Mouse (Mus musculus) liver, embryonic 14.5 days (tissue): Measurements from ENCODE around the gene Etd. TPM values are rescaled to one million over a fixed set of nuclear protein-coding genes. Genes with fewer than 3 reads are reported as not detected.
"Not testable (repeated sequence)": the region's sequence is repeated elsewhere in the genome, so short reads cannot be mapped to it uniquely, and the experiment has no call there.

Experiments used
- ATAC-seq: fragments of 200-750 bp; cut with Nextera tagmentation; 2 replicates; pipeline ENCODE4 v1.8.0; 2017; ENCODE audit warnings: moderate number of reproducible peaks, mild to moderate bottlenecking, moderate library complexity; ENCODE audit not compliant: insufficient read depth
- DNase-seq, 3 experiments: peaks; one replicate each; pipeline ENCODE4 v3.0.0-alpha.2; 2012 to 2013; ENCODE audit warnings: low read depth in 3 of 3, low spot score in 3 of 3
- H3K27ac ChIP-seq: fragments of 300-500 bp; sonication (generic); 2 replicates; pipeline ENCODE4 v1.5.1; 2014; ENCODE audit warnings: moderate library complexity, mild to moderate bottlenecking, control low read depth, inconsistent platforms
- H3K27me3 ChIP-seq: fragments of 300-500 bp; sonication (generic); 2 replicates; pipeline ENCODE4 v1.6.1; 2014; ENCODE audit warnings: mild to moderate bottlenecking, low read length, moderate library complexity; ENCODE audit not compliant: control insufficient read depth, insufficient read depth
- H3K36me3 ChIP-seq: fragments of 300-500 bp; sonication (generic); replicated peaks from 2 replicates; pipeline ENCODE4 v1.6.1; 2014; ENCODE audit warnings: low read depth; ENCODE audit not compliant: control insufficient read depth, insufficient read depth
- H3K4me1 ChIP-seq, 2 experiments: fragments of 200-500 bp in 1 of 2; fragments of 300-500 bp in 1 of 2; sonication (generic) in 1 of 2; replicated peaks; 2 replicates each; pipeline ENCODE4 v1.6.1; 2012 to 2014; ENCODE audit warnings: antibody characterized with exemption in 1 of 2, inconsistent platforms in 1 of 2, low read length in 1 of 2; ENCODE audit not compliant: control insufficient read depth in 2 of 2, insufficient read depth in 2 of 2
- H3K4me2 ChIP-seq: fragments of 300-500 bp; sonication (generic); 2 replicates; pipeline ENCODE4 v1.6.1; 2014; ENCODE audit warnings: low read depth, mild to moderate bottlenecking, control low read depth, moderate library complexity
- H3K4me3 ChIP-seq, 2 experiments: fragments of 200-500 bp in 1 of 2; fragments of 300-500 bp in 1 of 2; sonication (generic) in 1 of 2; 2 replicates each; pipeline ENCODE4 v1.5.1; 2012 to 2014; ENCODE audit warnings: low read depth in 2 of 2, low read length in 2 of 2, mild to moderate bottlenecking in 2 of 2, control low read depth in 1 of 2, inconsistent platforms in 1 of 2, moderate library complexity in 1 of 2; ENCODE audit not compliant: insufficient read depth in 1 of 2
- H3K9ac ChIP-seq: fragments of 300-500 bp; sonication (generic); replicated peaks from 2 replicates; pipeline ENCODE4 v1.6.1; 2014; ENCODE audit warnings: mild to moderate bottlenecking, control low read depth, moderate library complexity
- H3K9me3 ChIP-seq: fragments of 300-500 bp; sonication (generic); 2 replicates; pipeline ENCODE4 v1.6.1; 2016; ENCODE audit warnings: low read length, mixed read lengths; ENCODE audit not compliant: control insufficient read depth
- CTCF ChIP-seq: IDR thresholded peaks from 2 replicates; pipeline ENCODE4 v1.5.1; 2016; ENCODE audit warnings: antibody characterized with exemption, low read depth, control low read depth
- EP300 ChIP-seq: IDR thresholded peaks from 2 replicates; pipeline ENCODE4 v1.6.1; 2016; ENCODE audit warnings: antibody characterized with exemption, low read depth
- WGBS: fragments of 180-500 bp; shearing (Covaris S2); extraction: QIAGEN DNeasy Blood & Tissue Kit; methylation state at CpG from one replicate; pipeline ENCODE4 v1.1.7; 2014; ENCODE audit not compliant: insufficient replicate concordance; 5-methylcytosine and 5-hydroxymethylcytosine counted together
- polyA plus RNA-seq, 2 experiments: library from polyadenylated mRNA; depleted of rRNA in 1 of 2; stranded (reverse) in 1 of 2; unstranded in 1 of 2; fragments of >200 nt; fragmentation: Nextera tagmentation in 1 of 2; extraction: Ambion mirVana in 1 of 2; gene quantifications; 2 replicates each; pipeline versions ENCODE4 v1.2.1 to v1.2.3; 2012 to 2014

Etd gene
- polyA plus RNA-seq (2012; rRNA removed) (not detected in 2 replicates), polyA plus RNA-seq (2014; fragmentation: Nextera tagmentation; extraction: Ambion mirVana) (not detected in 2 replicates)

- no peaks in the 10 kb centered on the region for H3K27me3 ChIP-seq
- no peak within 1 kb of the TSS for H3K4me2 ChIP-seq
- ATAC-seq (no peak), DNase-seq (no peak)
- WGBS: 63% methylated on average over 3 of the region's 3 CpGs
- no peaks in the 10 kb centered on the region for H3K36me3 ChIP-seq
- no peak within 1 kb of the TSS for H3K27ac ChIP-seq
- no peak within 1 kb of the TSS for H3K9ac ChIP-seq
- H3K9me3 ChIP-seq: no peaks in the 10 kb centered on the region
- H3K4me1 ChIP-seq: no peaks in the 10 kb centered on the region
- H3K4me3 ChIP-seq: no peak within 1 kb of the TSS
- no peak for TF ChIP-seq EP300
- no peak for TF ChIP-seq CTCF
Measured at GRCm38 (mm10) chrX:53434618-53435017, at the start of gene Etd. Gene Etd, plus strand, starts transcription at chrX:53434918.

GRCm38 (mm10) chrX:53386362-53386761 lies 48.4 kb upstream of the Etd start:
- no peaks in the 10 kb centered on the region for H3K27me3 ChIP-seq
- H3K36me3 ChIP-seq: no peaks in the 10 kb centered on the region
- no peak overlapping the region for H3K9ac ChIP-seq
- H3K4me1 ChIP-seq: no peaks in the 10 kb centered on the region
- no peak overlapping the region for H3K4me3 ChIP-seq
- 37% methylated on average over 3 of the region's 3 CpGs for WGBS
- TF ChIP-seq CTCF: no peak
- no peak for TF ChIP-seq EP300
- ATAC-seq (no peak), DNase-seq (no peak)
- no peak overlapping the region for H3K4me2 ChIP-seq
- H3K27ac ChIP-seq: no peak overlapping the region
- no peaks in the 10 kb centered on the region for H3K9me3 ChIP-seq

GRCm38 (mm10) chrX:53432888-53433287 lies 1.8 kb upstream of the Etd start:
- H3K27me3 ChIP-seq: no peaks in the 10 kb centered on the region
- no peak overlapping the region for H3K9ac ChIP-seq
- H3K36me3 ChIP-seq: no peaks in the 10 kb centered on the region
- H3K4me2 ChIP-seq: no peak overlapping the region
- no peak overlapping the region for H3K4me3 ChIP-seq
- ATAC-seq: no peak
- H3K9me3 ChIP-seq: no peaks in the 10 kb centered on the region
- TF ChIP-seq EP300 (no peak), CTCF (peak; percentile 44; the same call in 1 of the 2 replicates)
- H3K4me1 ChIP-seq: no peaks in the 10 kb centered on the region
- 54% methylated on average over 1 of the region's 1 CpGs for WGBS
- DNase-seq: no peak
- no peak overlapping the region for H3K27ac ChIP-seq

GRCm38 (mm10) chrX:53459573-53459972 lies 24.9 kb downstream of the Etd start:
- 33% methylated on average over 3 of the region's 3 CpGs for WGBS
- no peak overlapping the region for H3K4me2 ChIP-seq
- DNase-seq: no peak
- H3K4me1 ChIP-seq: no peaks in the 10 kb centered on the region
- H3K36me3 ChIP-seq: no peaks in the 10 kb centered on the region
- no peaks in the 10 kb centered on the region for H3K9me3 ChIP-seq
- no peak for ATAC-seq
- no peak overlapping the region for H3K27ac ChIP-seq
- TF ChIP-seq CTCF (no peak), EP300 (no peak)
- H3K9ac ChIP-seq: no peak overlapping the region
- no peaks in the 10 kb centered on the region for H3K27me3 ChIP-seq
- H3K4me3 ChIP-seq: no peak overlapping the region

GRCm38 (mm10) chrX:53464194-53464593 lies 29.5 kb downstream of the Etd start:
- not testable (repeated sequence) for H3K9ac ChIP-seq, DNase-seq, H3K4me2 ChIP-seq, H3K27me3 ChIP-seq, H3K36me3 ChIP-seq, H3K9me3 ChIP-seq, H3K4me1 ChIP-seq, H3K27ac ChIP-seq, H3K4me3 ChIP-seq, ATAC-seq

Other genes with a start within 250 kb of the Etd start
- gene Plac1, start 194.8 kb upstream of the Etd start, polyA plus RNA-seq (2012; rRNA removed): 0.81 and 1.0 TPM in 2 replicates
- 1.3 and 1.5 TPM in 2 replicates for gene Plac1, start 194.8 kb upstream of the Etd start, polyA plus RNA-seq (2014; fragmentation: Nextera tagmentation; extraction: Ambion mirVana)
- gene Fam122b, start 165.1 kb upstream of the Etd start, polyA plus RNA-seq (2012; rRNA removed): 5.7 and 5.8 TPM in 2 replicates
- gene Fam122b, start 165.1 kb upstream of the Etd start, polyA plus RNA-seq (2014; fragmentation: Nextera tagmentation; extraction: Ambion mirVana): 5.6 and 6.2 TPM in 2 replicates
- gene Fam122c, start 161.5 kb upstream of the Etd start, polyA plus RNA-seq (2012; rRNA removed): not detected in 2 replicates
- not detected in 2 replicates for gene Fam122c, start 161.5 kb upstream of the Etd start, polyA plus RNA-seq (2014; fragmentation: Nextera tagmentation; extraction: Ambion mirVana)
- 6.4 and 10.6 TPM in 2 replicates for gene Mospd1, start 64.4 kb upstream of the Etd start, polyA plus RNA-seq (2012; rRNA removed)
- gene Mospd1, start 64.4 kb upstream of the Etd start, polyA plus RNA-seq (2014; fragmentation: Nextera tagmentation; extraction: Ambion mirVana): 39.0 and 39.7 TPM in 2 replicates
- gene Rtl8c, start 173.1 kb downstream of the Etd start, polyA plus RNA-seq (2012; rRNA removed): 0.41 and 1.2 TPM in 2 replicates
- 1.4 and 1.9 TPM in 2 replicates for gene Rtl8c, start 173.1 kb downstream of the Etd start, polyA plus RNA-seq (2014; fragmentation: Nextera tagmentation; extraction: Ambion mirVana)
- not detected in 2 replicates for gene Gm14597, start 174.1 kb downstream of the Etd start, polyA plus RNA-seq (2012; rRNA removed)
- not detected in 2 replicates for gene Gm14597, start 174.1 kb downstream of the Etd start, polyA plus RNA-seq (2014; fragmentation: Nextera tagmentation; extraction: Ambion mirVana)
- gene Rtl8a, start 208.8 kb downstream of the Etd start, polyA plus RNA-seq (2012; rRNA removed): 5.2 and 5.9 TPM in 2 replicates
- 3.5 and 5.3 TPM in 2 replicates for gene Rtl8a, start 208.8 kb downstream of the Etd start, polyA plus RNA-seq (2014; fragmentation: Nextera tagmentation; extraction: Ambion mirVana)
- 6.7 and 7.9 TPM in 2 replicates for gene Rtl8b, start 235.5 kb downstream of the Etd start, polyA plus RNA-seq (2012; rRNA removed)
- 4.2 and 4.3 TPM in 2 replicates for gene Rtl8b, start 235.5 kb downstream of the Etd start, polyA plus RNA-seq (2014; fragmentation: Nextera tagmentation; extraction: Ambion mirVana)